Mouse (Mus musculus) neural tube, embryonic 11.5 days (tissue): ENCODE results near the gene Snx29. TPM values are rescaled to one million over a fixed set of nuclear protein-coding genes. Genes with fewer than 3 reads are reported as not detected.
"Not testable (repeated sequence)": the region's sequence is repeated elsewhere in the genome, so short reads cannot be mapped to it uniquely, and the experiment has no call there.

Source experiments
- ATAC-seq: fragments of 200-750 bp; cut with Nextera tagmentation; 2 replicates; pipeline ENCODE4 v1.8.0; 2017; ENCODE audit warnings: moderate number of reproducible peaks, mild to moderate bottlenecking, moderate TSS enrichment, moderate library complexity; ENCODE audit not compliant: insufficient read depth, low FRiP score, low TSS enrichment
- DNase-seq: peaks from one replicate; pipeline ENCODE4 v3.0.0-alpha.2; 2015; ENCODE audit warnings: low spot score
- H3K27ac ChIP-seq: fragments of 300-500 bp; sonication (generic); 2 replicates; pipeline ENCODE4 v1.5.1; 2014; ENCODE audit warnings: low read depth, mild to moderate bottlenecking, low read length
- H3K27me3 ChIP-seq: fragments of 300-500 bp; sonication (generic); 2 replicates; pipeline ENCODE4 v1.6.1; 2014; ENCODE audit warnings: mild to moderate bottlenecking, low read length, mixed read lengths; ENCODE audit not compliant: control insufficient read depth, insufficient read depth
- H3K36me3 ChIP-seq: fragments of 300-500 bp; sonication (generic); 2 replicates; pipeline ENCODE4 v1.6.1; 2014; ENCODE audit warnings: mild to moderate bottlenecking, low read length, moderate library complexity, mixed read lengths; ENCODE audit not compliant: control insufficient read depth, insufficient read depth
- H3K4me1 ChIP-seq: fragments of 300-500 bp; sonication (generic); 2 replicates; pipeline ENCODE4 v1.6.1; 2014; ENCODE audit warnings: low read length, mixed read lengths; ENCODE audit not compliant: control insufficient read depth, insufficient read depth
- H3K4me2 ChIP-seq: fragments of 300-500 bp; sonication (generic); 2 replicates; pipeline ENCODE4 v1.6.1; 2014; ENCODE audit warnings: low read depth, mild to moderate bottlenecking, moderate library complexity
- H3K4me3 ChIP-seq: fragments of 300-500 bp; sonication (generic); 2 replicates; pipeline ENCODE4 v1.5.1; 2014; ENCODE audit warnings: low read depth, low read length
- H3K9ac ChIP-seq: fragments of 300-500 bp; sonication (generic); 2 replicates; pipeline ENCODE4 v1.6.1; 2014; ENCODE audit warnings: mild to moderate bottlenecking, low read length
- H3K9me3 ChIP-seq: fragments of 300-500 bp; sonication (generic); 2 replicates; pipeline ENCODE4 v1.6.1; 2016; ENCODE audit warnings: low read length; ENCODE audit not compliant: control insufficient read depth
- WGBS: fragments of 180-500 bp; shearing (Covaris S2); extraction: QIAGEN DNeasy Blood & Tissue Kit; methylation state at CpG from one replicate; pipeline ENCODE4 v1.1.7; 2014; 5-methylcytosine and 5-hydroxymethylcytosine counted together
- polyA plus RNA-seq: library from polyadenylated mRNA; unstranded; fragments of >200 nt; fragmentation: Nextera tagmentation; extraction: Ambion mirVana; gene quantifications from 2 replicates; pipeline ENCODE4 v1.2.1, GENCODE M21; 2014

Gene Snx29
- polyA plus RNA-seq, 1 experiment from 2014 or later = 10.6 TPM

GRCm38 (mm10) chr16:11575733-11576132 is 253.0 kb downstream of the Snx29 start:
- H3K9me3 ChIP-seq, H3K4me3 ChIP-seq, H3K36me3 ChIP-seq, H3K4me2 ChIP-seq, DNase-seq, ATAC-seq, H3K27ac ChIP-seq, H3K9ac ChIP-seq, H3K4me1 ChIP-seq, H3K27me3 ChIP-seq: not testable (repeated sequence)
- WGBS = 72% methylated on average over 3 of the region's 3 CpGs

GRCm38 (mm10) chr16:11577541-11578255 is 255.0 kb downstream of the Snx29 start:
- Histone ChIP-seq H3K4me3 (no peak overlapping the region), H3K36me3 (no peaks in the 10 kb centered on the region), H3K27me3 (no peaks in the 10 kb centered on the region), H3K27ac (no peak overlapping the region), H3K4me1 (no peaks in the 10 kb centered on the region), H3K4me2 (no peak overlapping the region), H3K9me3 (no peaks in the 10 kb centered on the region), H3K9ac (no peak overlapping the region)
- 75% methylated on average over 3 of the region's 3 CpGs for WGBS
- DNase-seq (no peak), ATAC-seq (no peak)

- Histone ChIP-seq H3K36me3 (no peaks in the 10 kb centered on the region), H3K27me3 (no peaks in the 10 kb centered on the region), H3K4me2 (no peak overlapping the region), H3K4me3 (no peak overlapping the region), H3K9ac (no peak overlapping the region), H3K9me3 (no peaks in the 10 kb centered on the region), H3K27ac (no peak overlapping the region), H3K4me1 (no peaks in the 10 kb centered on the region)
- DNase-seq (peak; percentile 41), ATAC-seq (0 out of 2 replicates have a peak, but pooled peaks have one; percentile 31)
- WGBS = 67% methylated on average over 4 of the region's 4 CpGs
Observed at GRCm38 (mm10) chr16:11579676-11580098, 257.0 kb downstream of the Snx29 start.

GRCm38 (mm10) chr16:11583941-11584639 is 261.4 kb downstream of the Snx29 start:
- Histone ChIP-seq H3K36me3 (no peaks in the 10 kb centered on the region), H3K4me3 (no peak overlapping the region), H3K27me3 (no peaks in the 10 kb centered on the region), H3K4me1 (no peaks in the 10 kb centered on the region), H3K9me3 (no peaks in the 10 kb centered on the region), H3K27ac (no peak overlapping the region), H3K4me2 (no peak overlapping the region), H3K9ac (no peak overlapping the region)
- ATAC-seq (no peak), DNase-seq (no peak)
- WGBS = 93% methylated on average over 8 of the region's 8 CpGs

DNA sequence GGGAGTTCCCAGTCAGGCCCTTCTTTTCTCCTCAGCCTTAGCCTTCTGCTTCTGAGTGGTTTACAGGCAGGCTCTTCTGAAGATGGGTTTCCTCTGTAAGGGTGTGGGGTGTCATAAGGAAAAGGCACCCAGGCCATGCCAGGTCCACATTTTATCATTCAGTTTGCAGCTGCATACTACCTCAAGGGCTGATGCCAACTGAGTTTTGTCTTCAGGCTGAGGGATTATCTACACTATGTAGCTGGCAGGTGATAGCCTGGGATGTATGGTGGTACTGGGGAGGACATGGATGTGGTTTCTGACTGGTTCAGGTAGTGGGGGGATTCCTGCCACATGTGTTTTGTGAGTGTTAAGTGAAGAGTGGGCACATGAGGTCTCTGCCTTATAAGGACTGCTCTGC is 266.0 kb downstream of the Snx29 start:
- Histone ChIP-seq H3K27ac (no peak overlapping the region), H3K9ac (no peak overlapping the region)
- no peak for ATAC-seq

DNA sequence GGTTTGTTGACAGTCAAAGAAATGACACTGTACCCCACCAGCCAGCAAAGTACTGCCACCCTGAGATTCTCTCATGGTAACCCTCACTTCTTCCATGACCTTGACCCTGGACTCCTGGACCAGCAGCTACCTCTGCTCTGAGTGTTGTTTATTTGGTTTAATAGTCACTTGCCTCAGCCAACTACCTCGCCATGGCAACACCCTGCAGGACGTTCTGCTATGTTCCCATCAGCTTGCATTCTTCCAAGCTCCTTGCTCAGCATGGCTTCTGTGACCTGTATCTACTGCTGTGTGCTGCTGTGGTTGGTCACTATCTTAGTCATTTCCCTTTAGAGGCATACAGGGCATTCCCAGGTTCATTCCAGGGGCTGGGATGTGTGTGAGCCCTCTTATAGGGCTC is 266.6 kb downstream of the Snx29 start:
- DNase-seq = no peak
- no peak overlapping the region for H3K9ac ChIP-seq
- 50% methylated on average over 2 of the region's 2 CpGs for WGBS
- no peaks in the 10 kb centered on the region for H3K4me1 ChIP-seq
- no peak overlapping the region for H3K27ac ChIP-seq
- H3K27me3 ChIP-seq = no peaks in the 10 kb centered on the region
- no peak overlapping the region for H3K4me2 ChIP-seq
- no peaks in the 10 kb centered on the region for H3K9me3 ChIP-seq
- H3K4me3 ChIP-seq = no peak overlapping the region
- ATAC-seq = no peak
- H3K36me3 ChIP-seq = no peaks in the 10 kb centered on the region

More for the DNA sequence above, 266.0 kb downstream of the Snx29 start:
- no peak for DNase-seq
- H3K4me2 ChIP-seq = no peak overlapping the region
- no peaks in the 10 kb centered on the region for H3K36me3 ChIP-seq
- H3K27me3 ChIP-seq = no peaks in the 10 kb centered on the region
- no peaks in the 10 kb centered on the region for H3K9me3 ChIP-seq
- no peaks in the 10 kb centered on the region for H3K4me1 ChIP-seq
- no peak overlapping the region for H3K4me3 ChIP-seq

GRCm38 (mm10) chr16:11589782-11590695 is 267.3 kb downstream of the Snx29 start:
- no peaks in the 10 kb centered on the region for H3K4me1 ChIP-seq
- 86% methylated on average over 10 of the region's 10 CpGs for WGBS
- DNase-seq = no peak

GRCm38 (mm10) chr16:11596599-11596998 is 273.9 kb downstream of the Snx29 start:
- Histone ChIP-seq H3K27ac (no peak overlapping the region), H3K4me2 (no peak overlapping the region), H3K27me3 (no peaks in the 10 kb centered on the region), H3K9me3 (no peaks in the 10 kb centered on the region), H3K36me3 (no peaks in the 10 kb centered on the region), H3K4me1 (no peaks in the 10 kb centered on the region), H3K9ac (no peak overlapping the region), H3K4me3 (no peak overlapping the region)
- DNase-seq (no peak), ATAC-seq (no peak)
- 88% methylated on average over 3 of the region's 3 CpGs for WGBS

More at GRCm38 (mm10) chr16:11589782-11590695, 267.3 kb downstream of the Snx29 start:
- H3K4me2 ChIP-seq = no peak overlapping the region
- no peaks in the 10 kb centered on the region for H3K36me3 ChIP-seq
- ATAC-seq = no peak
- H3K9ac ChIP-seq = no peak overlapping the region
- H3K4me3 ChIP-seq = no peak overlapping the region
- no peak overlapping the region for H3K27ac ChIP-seq
- no peaks in the 10 kb centered on the region for H3K9me3 ChIP-seq
- H3K27me3 ChIP-seq = no peaks in the 10 kb centered on the region
